ENCODE assay signal across 7 mouse cellular contexts in the genomic region with DNA sequence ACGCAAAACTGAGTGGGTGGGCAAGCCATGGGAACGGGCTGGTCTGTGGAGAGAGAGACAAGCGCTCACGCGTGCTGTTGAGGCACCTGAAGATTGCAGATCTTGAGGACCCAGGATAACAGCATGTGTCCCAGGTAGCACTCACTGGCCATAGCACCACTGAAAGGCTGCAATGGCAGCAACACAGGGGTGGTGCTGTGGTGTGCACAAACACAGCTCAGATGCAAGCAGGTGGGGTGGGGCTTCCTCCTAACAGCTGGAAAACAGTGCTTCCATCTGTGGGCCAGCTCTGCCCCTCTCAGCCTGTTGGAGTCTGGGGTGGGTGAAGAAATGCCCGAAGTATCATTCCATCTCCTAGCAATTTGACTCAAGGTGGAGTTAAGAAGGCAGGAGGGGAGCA. TPM values are rescaled to one million over a fixed set of nuclear protein-coding genes. Genes with fewer than 3 reads are reported as not detected.
DNase-seq lines count a peak whose midpoint lies in the region; ATAC-seq lines count a peak whose summit lies in the region.

Gene Bclaf3 (plus strand): TSS at position 301 of the 400 bp plus-strand sequence.

- H3K9ac ChIP-seq in liver, embryonic 12.5 days: no peak within 1 kb of the TSS
- H3K9ac ChIP-seq in embryonic facial prominence, embryonic 11.5 days (replicated peaks; ENCODE audit: low read length): no peak within 1 kb of the TSS

- H3K27me3 ChIP-seq in liver, embryonic 12.5 days (replicated peaks): peaks cover 4% of the 10 kb centered on the region
- H3K27me3 ChIP-seq in embryonic facial prominence, embryonic 11.5 days (ENCODE audit: control insufficient read depth, insufficient read depth, low read length): no peaks in the 10 kb centered on the region

- H3K4me1 ChIP-seq in liver, embryonic 12.5 days: no peaks in the 10 kb centered on the region
- no peaks in the 10 kb centered on the region for H3K4me1 ChIP-seq in embryonic facial prominence, embryonic 11.5 days (ENCODE audit: control insufficient read depth, insufficient read depth, low read length)

- no peak for ATAC-seq in liver, embryonic 12.5 days
- no peak for ATAC-seq in embryonic facial prominence, embryonic 11.5 days (replicated peaks; ENCODE audit: insufficient number of reproducible peaks, low FRiP score, low TSS enrichment, low read depth)
- no peak for ATAC-seq in hematopoietic stem cell, adult 5-6 weeks (replicated peaks in 1 of 2; ENCODE audit: insufficient read depth in 1 of 2, low FRiP score in 2 of 2, low TSS enrichment in 1 of 2, low read depth in 1 of 2, poor library complexity in 2 of 2, severe bottlenecking in 2 of 2)
- no peak for ATAC-seq in monocyte, adult 5-6 weeks (replicated peaks; ENCODE audit: insufficient number of reproducible peaks, low FRiP score, low TSS enrichment, poor library complexity, severe bottlenecking)

- no peak within 1 kb of the TSS for H3K4me2 ChIP-seq in liver, embryonic 12.5 days
- H3K4me2 ChIP-seq in embryonic facial prominence, embryonic 11.5 days (ENCODE audit: low read depth, low read length): no peak within 1 kb of the TSS

- no peak within 1 kb of the TSS for H3K27ac ChIP-seq in liver, embryonic 12.5 days
- H3K27ac ChIP-seq in embryonic facial prominence, embryonic 11.5 days (replicated peaks; ENCODE audit: low read depth, low read length): no peak within 1 kb of the TSS

- DNase-seq in liver: no peak
- no peak for DNase-seq in embryonic facial prominence, embryonic 11.5 days (ENCODE audit: low spot score)
- DNase-seq in testis, postnatal 14 days (ENCODE audit: low spot score): no peak
- DNase-seq in spleen, postnatal 4 days (ENCODE audit: low spot score in 2 of 2): no peak

- H3K4me3 ChIP-seq in liver, embryonic 12.5 days: no peak within 1 kb of the TSS
- no peak within 1 kb of the TSS for H3K4me3 ChIP-seq in embryonic facial prominence, embryonic 11.5 days (ENCODE audit: low read depth, low read length)

- no peaks in the 10 kb centered on the region for H3K36me3 ChIP-seq in liver, embryonic 12.5 days
- no peaks in the 10 kb centered on the region for H3K36me3 ChIP-seq in embryonic facial prominence, embryonic 11.5 days (replicated peaks; ENCODE audit: control insufficient read depth, insufficient read depth, low read depth, low read length)

- no peaks in the 10 kb centered on the region for H3K9me3 ChIP-seq in liver, embryonic 12.5 days (replicated peaks)
- H3K9me3 ChIP-seq in embryonic facial prominence, embryonic 11.5 days (replicated peaks; ENCODE audit: control insufficient read depth, low read length): no peaks in the 10 kb centered on the region

- 66% methylated on average over 6 of the region's 6 CpGs for WGBS in liver, embryonic 12.5 days (ENCODE audit: insufficient replicate concordance)
- 79% methylated on average over 6 of the region's 6 CpGs for WGBS in embryonic facial prominence, embryonic 11.5 days

RNA-seq across cellular contexts. Expression of gene Bclaf3, which starts in this region (rescaled TPM):
- 12.4 and 13.3 TPM in 2 replicates for polyA plus RNA-seq in liver, embryonic 12.5 days (2016; fragmentation: Nextera tagmentation; extraction: Ambion mirVana)
- polyA plus RNA-seq in embryonic facial prominence, embryonic 11.5 days (2014; fragmentation: Nextera tagmentation; extraction: Ambion mirVana): 19.9 and 21.5 TPM in 2 replicates
- total RNA-seq in hematopoietic stem cell, adult 5-6 weeks (2017): 98.0 and 106 TPM in 2 replicates
- total RNA-seq in monocyte, adult 5-6 weeks (2017): 30.3 to 48.1 TPM (median 31.0 TPM) in 3 replicates
